Mouse (Mus musculus) kidney, postnatal 4 days (tissue): Measurements from ENCODE around the gene Zfp677.
"Not testable (repeated sequence)": the region's sequence is repeated elsewhere in the genome, so short reads cannot be mapped to it uniquely, and the experiment has no call there.

Experiments used
- DNase-seq, 2 experiments: peaks; one replicate each; pipeline ENCODE4 v3.0.0; 2021; ENCODE audit warnings: mixed read lengths in 2 of 2

The Zfp677 gene

GRCm38 (mm10) chr17:21383391-21384056 is at the start of gene Zfp677:
TSS of gene Zfp677 (plus strand) at chr17:21383748.
- DNase-seq: peak; percentile 74 to 81

- not testable (repeated sequence) for DNase-seq
These were observed 15.5 kb upstream of the Zfp677 start for GRCm38 (mm10) chr17:21368018-21368417.

GRCm38 (mm10) chr17:21369925-21370719 is 13.4 kb upstream of the Zfp677 start:
- peak; percentile 13 to 26 for DNase-seq

GRCm38 (mm10) chr17:21375311-21375710 is 8.2 kb upstream of the Zfp677 start:
- no peak for DNase-seq

GRCm38 (mm10) chr17:21384057-21384411 is 486 bp downstream of the Zfp677 start:
- no peak for DNase-seq

GRCm38 (mm10) chr17:21422664-21423599 is 39.4 kb downstream of the Zfp677 start, which contains the start of gene Zfp54:
TSS of gene Zfp54 (plus strand) at chr17:21423227.
- DNase-seq: peak; percentile 81 to 89

GRCm38 (mm10) chr17:21438806-21439400 is 55.4 kb downstream of the Zfp677 start:
- not testable (repeated sequence) for DNase-seq
